Mouse (Mus musculus) frontal cortex, postnatal 10 days (tissue): Measurements from ENCODE around the gene Fbxl13.
A peak's percentile ranks its signal among the peaks of the same experiment; 100 is the strongest.
"Not testable (repeated sequence)": the region's sequence is repeated elsewhere in the genome, so short reads cannot be mapped to it uniquely, and the experiment has no call there.

Experiments used
- DNase-seq, 2 experiments: peaks; one replicate each; pipeline ENCODE4 v3.0.0; 2022; ENCODE audit warnings: low spot score in 2 of 2, mixed read lengths in 1 of 2

The Fbxl13 gene

GRCm38 (mm10) chr5:21656912-21657311 lies 11.5 kb upstream of the Fbxl13 start:
- no peak for DNase-seq

GRCm38 (mm10) chr5:21651885-21652612 lies 6.6 kb upstream of the Fbxl13 start:
- DNase-seq, result no peak

- DNase-seq, result no peak
Observed at GRCm38 (mm10) chr5:21650736-21651135, 5.3 kb upstream of the Fbxl13 start.

GRCm38 (mm10) chr5:21646133-21646491 lies 678 bp upstream of the Fbxl13 start:
- no peak for DNase-seq

GRCm38 (mm10) chr5:21644891-21645438 lies 469 bp downstream of the Fbxl13 start:
- no peak for DNase-seq

GRCm38 (mm10) chr5:21643606-21644005 lies 1.8 kb downstream of the Fbxl13 start:
- DNase-seq, result no peak

GRCm38 (mm10) chr5:21640961-21641360 lies 4.5 kb downstream of the Fbxl13 start:
- peak; percentile 20 to 38 for DNase-seq

- DNase-seq, result no peak
Observed at GRCm38 (mm10) chr5:21625916-21626315, 19.5 kb downstream of the Fbxl13 start.

- DNase-seq, result no peak
Observed at GRCm38 (mm10) chr5:21616450-21617009, 28.9 kb downstream of the Fbxl13 start.

GRCm38 (mm10) chr5:21614299-21614698 lies 31.1 kb downstream of the Fbxl13 start:
- not testable (repeated sequence) for DNase-seq

GRCm38 (mm10) chr5:21610996-21611395 lies 34.4 kb downstream of the Fbxl13 start:
- no peak for DNase-seq

- peak; percentile 6 to 11 for DNase-seq
Observed at GRCm38 (mm10) chr5:21608311-21609304, 36.8 kb downstream of the Fbxl13 start.

- DNase-seq, result no peak
Observed at GRCm38 (mm10) chr5:21605936-21606335, 39.5 kb downstream of the Fbxl13 start.

- DNase-seq, result no peak
Observed at GRCm38 (mm10) chr5:21599961-21600360, 45.5 kb downstream of the Fbxl13 start.

- DNase-seq, result not testable (repeated sequence)
Observed at GRCm38 (mm10) chr5:21599536-21599935, 45.9 kb downstream of the Fbxl13 start.

GRCm38 (mm10) chr5:21593201-21593709 lies 52.2 kb downstream of the Fbxl13 start:
- no peak for DNase-seq

GRCm38 (mm10) chr5:21592106-21592505 lies 53.3 kb downstream of the Fbxl13 start:
- no peak for DNase-seq

- DNase-seq, result no peak
Observed at GRCm38 (mm10) chr5:21588220-21588619, 57.2 kb downstream of the Fbxl13 start.

GRCm38 (mm10) chr5:21587683-21588082 lies 57.8 kb downstream of the Fbxl13 start:
- DNase-seq, result no peak

- DNase-seq, result peak in 1 of 2 experiments; percentile 30
Observed at GRCm38 (mm10) chr5:21586763-21587162, 58.7 kb downstream of the Fbxl13 start.

GRCm38 (mm10) chr5:21578136-21578535 lies 67.3 kb downstream of the Fbxl13 start:
- no peak for DNase-seq

GRCm38 (mm10) chr5:21575210-21575550 lies 70.3 kb downstream of the Fbxl13 start:
- DNase-seq, result no peak
